Comparison of ENCODE assay signal across 21 mouse cellular contexts in the genomic region with DNA sequence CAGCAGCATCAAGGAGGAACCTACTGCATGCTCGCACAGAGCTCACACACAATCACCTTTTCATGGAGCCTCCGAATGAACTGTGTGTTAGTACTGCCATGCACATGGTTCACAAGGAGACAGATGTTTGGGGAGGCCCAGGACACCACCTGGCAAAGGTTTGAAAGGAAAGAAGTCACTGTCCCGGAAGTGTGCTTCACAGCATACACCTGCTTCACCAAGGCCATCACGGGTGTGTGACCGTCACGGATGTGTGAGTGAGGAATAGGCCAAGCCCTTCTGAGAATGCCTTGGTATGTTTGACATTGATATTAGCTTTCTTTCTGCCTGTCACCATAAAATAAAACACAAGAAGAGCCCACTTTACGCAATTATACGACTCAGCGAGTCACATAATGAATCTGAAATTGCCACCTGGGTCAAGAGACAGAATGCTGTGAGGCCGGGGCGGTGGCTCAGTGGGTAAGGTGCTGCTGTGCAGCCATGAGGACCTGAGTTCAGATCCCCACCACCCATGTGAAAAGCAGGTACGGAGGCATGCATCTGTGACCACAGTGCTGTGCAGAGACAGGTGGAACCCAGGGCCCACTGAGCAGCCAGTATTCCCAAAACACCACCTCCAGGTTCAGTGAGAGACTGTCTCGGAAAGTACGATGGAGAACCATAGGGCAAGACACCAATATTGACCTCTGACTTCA.
"Had no signal": no experiment of that assay in that cellular context is flagged by ENCODE, and none has a peak within 500 bp of the region (broad histone marks: within the 10 kb centered on the region; RNA-seq: fewer than 3 reads in every experiment).

No protein-coding gene starts in this region.

- H3K9ac ChIP-seq: limb, embryonic 12.5 days; limb, embryonic 15.5 days; liver, embryonic 14.5 days; liver, postnatal 0 days; lung, embryonic 14.5 days; midbrain, embryonic 12.5 days; midbrain, embryonic 15.5 days; stomach, embryonic 15.5 days had no signal

- H3K4me1 ChIP-seq: limb, embryonic 15.5 days; stomach, embryonic 15.5 days had no signal

- H3K27ac ChIP-seq: kidney, postnatal 0 days; limb, embryonic 12.5 days; limb, embryonic 15.5 days; liver, embryonic 14.5 days; macrophage; midbrain, embryonic 12.5 days; midbrain, embryonic 15.5 days; stomach, embryonic 15.5 days had no signal

- H3K9me3 ChIP-seq: limb, embryonic 12.5 days; limb, embryonic 15.5 days; midbrain, embryonic 12.5 days; midbrain, embryonic 15.5 days; stomach, embryonic 15.5 days had no signal

- H3K27me3 ChIP-seq: limb, embryonic 12.5 days; limb, embryonic 15.5 days; midbrain, embryonic 15.5 days; stomach, embryonic 15.5 days had no signal

- DNase-seq: kidney, adult 18-20 months; kidney, postnatal 36 days; left cerebral cortex, postnatal 4 days; liver, postnatal 0 days; retina, postnatal 1 day; right cerebral cortex, postnatal 25 days; spleen, adult 18-20 months; thymus, postnatal 25 days had no signal

- H3K4me3 ChIP-seq: limb, embryonic 12.5 days; limb, embryonic 15.5 days; midbrain, embryonic 12.5 days; midbrain, embryonic 15.5 days; stomach, embryonic 15.5 days had no signal

- H3K4me2 ChIP-seq: limb, embryonic 12.5 days; limb, embryonic 15.5 days; liver, embryonic 11.5 days; lung, embryonic 14.5 days; midbrain, embryonic 12.5 days; midbrain, embryonic 15.5 days; stomach, embryonic 15.5 days had no signal

- H3K36me3 ChIP-seq: limb, embryonic 12.5 days; limb, embryonic 15.5 days; midbrain, embryonic 12.5 days; midbrain, embryonic 15.5 days; stomach, embryonic 15.5 days had no signal

- ATAC-seq: inflammation-experienced regulatory T-cells, adult 6 months; intestine, embryonic 16.5 days; lung, postnatal 0 days; midbrain, embryonic 15.5 days had no signal
